ENCODE assay signal across 8 mouse cellular contexts in genomic region chr3:50905993-50906831, GRCm38 (mm10).
DNase-seq lines count a peak whose midpoint lies in the region; ATAC-seq and TF ChIP-seq lines count a peak whose summit lies in the region.

No protein-coding gene starts in this region.

- TF ChIP-seq POLR2A in cortical plate, adult 2 months (IDR thresholded peaks at IDR 0.05; ENCODE audit: extremely low read depth, insufficient read depth, low read length) = no peak

- peaks cover 5% of the 10 kb centered on the region; the same call in 1 of the 2 replicates for H3K4me1 ChIP-seq in cortical plate, adult 2 months (ENCODE audit: control insufficient read depth, insufficient read depth, low read length)
- H3K4me1 ChIP-seq in megakaryocyte, embryonic 14.5 days = peaks cover 15% of the 10 kb centered on the region

- H3K36me3 ChIP-seq in megakaryocyte, embryonic 14.5 days (replicated peaks; ENCODE audit: low read length) = no peaks in the 10 kb centered on the region

- no peaks in the 10 kb centered on the region for H3K9me3 ChIP-seq in megakaryocyte, embryonic 14.5 days

- H3K4me3 ChIP-seq in cortical plate, adult 2 months (ENCODE audit: insufficient read depth, low read length) = no peak overlapping the region
- H3K4me3 ChIP-seq in megakaryocyte, embryonic 14.5 days (replicated peaks) = peak overlapping the region; percentile 88

- TF ChIP-seq CTCF in cortical plate, adult 2 months (IDR thresholded peaks at IDR 0.05; ENCODE audit: extremely low read depth, insufficient read depth, low read length) = peak; percentile 92

- peak; percentile 79 for ATAC-seq in inflammation-experienced regulatory T-cells, adult 6 months

- DNase-seq in adipocyte (ENCODE audit: low spot score) = peak; percentile 91
- DNase-seq in gastrocnemius, postnatal 25 days = peak; percentile 80
- DNase-seq in left cerebral cortex, adult 9 months (ENCODE audit: low spot score in 2 of 2) = peak; percentile 77 to 96
- peak; percentile 95 to 99 for DNase-seq in right cerebral cortex, adult 2 months (ENCODE audit: low spot score in 2 of 2)
- peak; percentile 80 for DNase-seq in urinary bladder, postnatal 10 days (ENCODE audit: low spot score)

- H3K27me3 ChIP-seq in megakaryocyte, embryonic 14.5 days (replicated peaks) = peaks cover 2% of the 10 kb centered on the region

- H3K27ac ChIP-seq in cortical plate, adult 2 months (ENCODE audit: insufficient read depth, low read length) = 0 out of 2 replicates have a peak overlapping the region, but pooled peaks have one; percentile 17
